Mouse (Mus musculus): ENCODE measurements around the gene Zfp809.
"Not testable (repeated sequence)": the region's sequence is repeated elsewhere in the genome, so short reads cannot be mapped to it uniquely, and the experiment has no call there.

Zfp809 gene

GRCm38 (mm10) chr9:22225581-22226388 lies at the start of gene Zfp809:
Gene Zfp809 (plus strand): TSS chr9:22225714.
- in situ Hi-C loops (cut with MboI; ENCODE audit: low pct_unique_long_range_greater_than_20kb in 1 of 2, low sequenced_read_pairs in 2 of 2, unreplicated experiment in 1 of 2) = no loop called here

DNA sequence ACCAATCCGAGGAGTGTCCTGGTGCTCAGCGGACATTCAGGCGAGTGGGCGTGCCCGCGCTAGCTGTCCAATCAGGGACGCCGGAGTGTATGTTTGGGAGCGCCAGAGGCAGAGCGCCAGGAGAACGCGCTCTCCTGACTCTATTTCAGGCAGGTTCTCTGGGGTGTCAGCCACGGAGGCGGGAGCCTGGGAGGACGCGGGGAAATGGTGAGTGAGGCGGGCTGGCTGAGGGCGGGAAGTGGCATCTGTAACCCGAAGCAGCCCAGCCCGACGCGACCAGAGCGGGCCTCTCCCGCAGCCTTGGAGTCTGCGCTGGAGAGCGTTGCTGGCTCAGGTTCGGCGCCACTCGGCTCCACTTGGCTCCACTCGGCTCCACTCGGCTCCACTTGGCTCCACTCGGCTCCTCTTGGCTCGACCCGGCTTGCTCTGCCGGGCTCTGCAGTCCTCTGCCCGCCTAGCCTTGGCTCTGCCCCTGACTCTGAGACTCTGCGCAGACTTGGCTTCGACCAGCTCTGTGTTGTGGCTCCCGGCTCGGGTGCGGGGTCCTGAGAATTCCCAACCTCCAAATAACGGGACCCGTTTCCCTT lies 37.4 kb upstream of the Zfp809 start, which contains the start of gene Zfp872:
TSS of gene Zfp872 (plus strand) at position 66 of the 587 bp plus-strand sequence.
- in situ Hi-C loops (cut with MboI; ENCODE audit: low pct_unique_long_range_greater_than_20kb in 1 of 2, low sequenced_read_pairs in 2 of 2, unreplicated experiment in 1 of 2) = no loop called here

- in situ Hi-C loops (cut with MboI; ENCODE audit: low pct_unique_long_range_greater_than_20kb in 1 of 2, low sequenced_read_pairs in 2 of 2, unreplicated experiment in 1 of 2) = no loop called here
Observed at GRCm38 (mm10) chr9:22196412-22196811, 29.1 kb upstream of the Zfp809 start.

DNA sequence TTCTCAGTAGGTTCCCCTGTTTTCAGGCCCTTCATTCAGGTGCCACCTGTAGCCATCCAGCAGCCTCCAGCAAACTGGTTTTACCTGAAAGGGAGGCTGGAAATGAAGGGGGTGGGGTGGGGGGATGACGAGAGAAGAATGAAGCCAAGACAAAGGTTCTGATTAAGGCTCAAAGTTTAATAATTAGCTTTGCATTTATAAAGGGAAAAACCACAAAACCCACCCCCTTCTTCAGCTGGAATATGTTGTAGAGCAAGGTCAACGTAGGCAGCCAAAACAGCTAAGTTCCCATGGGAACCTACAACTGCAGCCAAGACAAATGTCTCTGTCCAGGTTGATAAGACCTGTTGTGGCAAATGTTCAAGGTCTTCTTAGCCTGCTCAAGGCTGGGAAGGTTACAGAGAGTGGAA lies 11.7 kb upstream of the Zfp809 start:
- in situ Hi-C loops (cut with MboI; ENCODE audit: low pct_unique_long_range_greater_than_20kb in 1 of 2, low sequenced_read_pairs in 2 of 2, unreplicated experiment in 1 of 2) = no loop called here

GRCm38 (mm10) chr9:22214549-22214948 lies 11.0 kb upstream of the Zfp809 start:
- in situ Hi-C loops (cut with MboI; ENCODE audit: low pct_unique_long_range_greater_than_20kb in 1 of 2, low sequenced_read_pairs in 2 of 2, unreplicated experiment in 1 of 2) = no loop called here

DNA sequence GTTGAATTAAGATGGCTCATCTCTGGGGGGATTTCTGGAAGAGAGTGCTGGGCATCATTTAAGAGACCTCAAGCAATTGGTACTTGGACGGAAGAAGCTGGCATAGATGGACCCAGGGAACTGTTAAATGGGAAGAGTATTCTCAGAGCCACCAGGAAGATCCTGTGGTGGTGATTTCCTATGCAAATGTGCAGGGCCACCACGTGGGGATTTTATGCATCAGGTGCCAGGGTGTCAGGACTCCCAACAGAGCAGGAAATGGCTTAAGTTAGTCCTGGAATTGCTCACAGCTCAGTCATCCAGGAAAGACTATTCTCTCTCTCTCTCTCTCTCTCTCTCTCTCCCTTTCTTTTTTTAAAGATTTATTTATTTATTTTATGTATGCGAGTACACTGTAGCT lies 8.8 kb upstream of the Zfp809 start:
- in situ Hi-C loops (cut with MboI; ENCODE audit: low pct_unique_long_range_greater_than_20kb in 1 of 2, low sequenced_read_pairs in 2 of 2, unreplicated experiment in 1 of 2) = no loop called here

DNA sequence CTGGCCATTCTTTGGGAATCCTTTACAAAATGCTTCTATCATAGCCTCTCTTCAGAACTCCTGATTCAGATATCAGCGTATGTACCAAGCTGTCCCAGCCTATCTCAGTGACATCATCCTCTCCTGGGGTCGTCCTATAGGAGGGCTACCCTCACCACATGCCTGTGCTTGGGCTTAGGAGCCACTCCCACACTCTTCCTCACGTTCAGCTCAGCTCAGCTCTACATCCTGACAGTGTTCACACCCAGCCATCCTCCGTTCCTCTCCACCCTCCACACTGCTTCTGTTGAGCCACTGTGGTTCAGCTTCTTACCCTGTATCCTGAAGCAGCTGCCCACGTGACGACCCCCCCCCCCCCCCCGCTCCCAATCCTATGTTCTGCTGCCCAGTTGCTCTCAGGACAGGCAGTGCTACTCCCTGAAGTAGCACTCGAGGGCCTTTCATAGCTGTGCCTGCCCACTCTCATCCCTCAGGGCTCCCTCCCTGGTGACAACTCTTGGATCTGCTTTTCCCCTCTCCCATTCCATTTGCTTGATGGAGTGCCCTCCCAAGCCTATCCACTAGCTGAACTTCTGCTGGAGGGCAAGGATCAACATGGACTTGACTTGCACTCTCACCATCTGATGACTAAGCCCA lies 7.5 kb upstream of the Zfp809 start:
- in situ Hi-C loops (cut with MboI; ENCODE audit: low pct_unique_long_range_greater_than_20kb in 1 of 2, low sequenced_read_pairs in 2 of 2, unreplicated experiment in 1 of 2) = no loop called here

DNA sequence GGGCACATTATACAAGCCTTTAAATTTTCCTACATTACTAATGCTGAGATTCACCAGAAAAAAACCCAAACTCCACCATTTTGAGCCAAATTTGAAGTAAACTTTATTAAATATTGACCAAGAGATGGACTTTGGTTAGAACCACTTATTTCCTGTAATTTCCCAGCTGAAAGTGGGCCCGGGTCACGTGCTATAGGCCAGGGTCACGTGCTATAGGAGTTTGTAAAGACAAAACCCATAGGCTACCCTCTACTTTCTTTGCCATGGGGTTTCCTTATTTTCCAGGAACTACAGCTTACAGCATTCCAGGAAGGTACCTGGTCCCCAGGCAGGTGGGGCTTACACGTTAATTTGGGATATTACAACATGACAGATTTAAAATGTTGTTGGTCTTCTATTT lies 1.4 kb upstream of the Zfp809 start:
- in situ Hi-C loops (cut with MboI; ENCODE audit: low pct_unique_long_range_greater_than_20kb in 1 of 2, low sequenced_read_pairs in 2 of 2, unreplicated experiment in 1 of 2) = no loop called here

- in situ Hi-C loops (cut with MboI; ENCODE audit: low pct_unique_long_range_greater_than_20kb in 1 of 2, low sequenced_read_pairs in 2 of 2, unreplicated experiment in 1 of 2) = no loop called here
Observed at GRCm38 (mm10) chr9:22224536-22225503, 694 bp upstream of the Zfp809 start.

- in situ Hi-C loops (cut with MboI; ENCODE audit: low pct_unique_long_range_greater_than_20kb in 1 of 2, low sequenced_read_pairs in 2 of 2, unreplicated experiment in 1 of 2) = not testable (repeated sequence)
Observed at GRCm38 (mm10) chr9:22226389-22226673, 817 bp downstream of the Zfp809 start.

GRCm38 (mm10) chr9:22226846-22227245 lies 1.3 kb downstream of the Zfp809 start:
- in situ Hi-C loops (cut with MboI; ENCODE audit: low pct_unique_long_range_greater_than_20kb in 1 of 2, low sequenced_read_pairs in 2 of 2, unreplicated experiment in 1 of 2) = no loop called here

GRCm38 (mm10) chr9:22229386-22230026 lies 4.0 kb downstream of the Zfp809 start:
- in situ Hi-C loops (cut with MboI; ENCODE audit: low pct_unique_long_range_greater_than_20kb in 1 of 2, low sequenced_read_pairs in 2 of 2, unreplicated experiment in 1 of 2) = no loop called here

- in situ Hi-C loops (cut with MboI; ENCODE audit: low pct_unique_long_range_greater_than_20kb in 1 of 2, low sequenced_read_pairs in 2 of 2, unreplicated experiment in 1 of 2) = no loop called here
Observed at GRCm38 (mm10) chr9:22230061-22230460, 4.5 kb downstream of the Zfp809 start.

DNA sequence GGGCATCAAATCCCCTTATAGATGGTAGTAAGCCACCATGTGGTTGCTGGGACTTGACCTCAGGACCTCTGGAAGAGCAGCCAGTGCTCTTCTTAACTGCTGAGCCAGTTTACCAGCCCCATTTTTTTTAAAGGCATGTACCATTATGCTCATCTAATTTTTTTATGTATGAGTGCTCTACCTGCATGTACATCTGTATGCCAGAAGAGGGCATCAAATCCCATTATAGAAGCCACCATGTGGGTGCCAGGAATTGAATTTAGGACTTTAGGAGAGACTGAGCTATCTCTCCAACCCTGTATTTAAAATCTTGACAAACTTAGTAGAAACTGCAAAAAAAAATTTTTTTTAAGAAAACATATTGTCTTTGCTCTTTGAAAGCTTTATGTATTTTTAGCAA lies 5.0 kb downstream of the Zfp809 start:
- in situ Hi-C loops (cut with MboI; ENCODE audit: low pct_unique_long_range_greater_than_20kb in 1 of 2, low sequenced_read_pairs in 2 of 2, unreplicated experiment in 1 of 2) = no loop called here

DNA sequence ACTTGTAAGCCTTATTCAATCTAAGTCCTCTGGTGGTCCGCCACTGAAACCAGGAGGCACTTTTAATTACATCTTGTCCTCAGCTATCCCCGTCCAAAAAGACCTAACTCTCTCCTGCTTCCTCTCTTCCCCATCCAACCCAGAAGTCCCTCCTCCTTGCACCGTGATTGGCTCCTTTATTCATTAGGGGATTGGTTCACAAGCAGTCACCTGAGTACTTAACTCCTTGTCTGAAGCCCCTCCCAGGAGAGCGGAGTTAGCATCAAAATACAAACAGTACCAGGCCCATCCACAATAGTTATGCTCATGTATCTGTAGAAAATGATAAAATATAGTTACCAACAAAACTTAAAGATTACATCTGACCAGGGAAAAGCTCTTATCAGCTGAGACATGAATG lies 14.5 kb downstream of the Zfp809 start:
- in situ Hi-C loops (cut with MboI; ENCODE audit: low pct_unique_long_range_greater_than_20kb in 1 of 2, low sequenced_read_pairs in 2 of 2, unreplicated experiment in 1 of 2) = loop anchor here in 1 of 2 experiments (10.0 kb wide), 1 partner anchor 115 kb away; no protein-coding TSS in a partner anchor

DNA sequence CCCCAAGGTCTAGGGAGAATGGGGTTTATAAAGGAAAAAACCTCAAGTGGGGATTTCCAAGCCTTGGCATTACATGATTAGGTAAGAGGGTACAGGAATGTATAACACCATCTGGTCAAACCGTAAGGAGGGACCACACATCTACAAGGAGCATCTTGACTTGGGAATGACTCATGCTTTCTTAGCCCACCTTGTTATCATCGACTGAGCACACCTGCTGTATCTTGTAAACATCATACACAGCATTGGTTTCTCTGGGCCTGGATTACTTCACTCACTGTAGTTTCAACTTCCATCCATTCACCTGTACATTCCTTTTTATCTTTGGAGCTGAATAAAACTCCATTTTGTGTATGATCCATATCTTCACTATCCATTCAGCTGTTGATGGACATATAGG lies 18.7 kb downstream of the Zfp809 start:
- in situ Hi-C loops (cut with MboI; ENCODE audit: low pct_unique_long_range_greater_than_20kb in 1 of 2, low sequenced_read_pairs in 2 of 2, unreplicated experiment in 1 of 2) = loop anchor here in 1 of 2 experiments (10.0 kb wide), 1 partner anchor 111 kb away; no protein-coding TSS in a partner anchor

DNA sequence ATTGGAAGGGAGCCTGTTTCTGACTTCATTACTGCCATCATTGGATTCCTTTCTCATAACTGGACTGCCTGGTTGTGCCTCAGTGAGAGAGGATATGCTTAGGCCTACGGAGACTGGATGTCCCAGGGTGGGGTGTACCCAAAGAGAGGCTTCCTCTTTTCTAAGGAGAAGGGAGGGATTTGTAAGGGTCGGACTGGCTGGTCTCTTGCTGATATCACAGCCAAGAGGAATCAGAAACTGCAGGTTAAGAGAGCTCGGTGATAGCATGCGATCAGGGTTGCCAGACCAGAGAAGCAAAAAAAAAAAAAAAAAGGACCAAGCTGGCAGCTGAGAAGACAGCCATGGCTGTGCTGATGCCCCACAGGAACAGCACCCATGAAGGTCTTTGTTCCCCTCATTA lies 31.1 kb downstream of the Zfp809 start:
- in situ Hi-C loops (cut with MboI; ENCODE audit: low pct_unique_long_range_greater_than_20kb in 1 of 2, low sequenced_read_pairs in 2 of 2, unreplicated experiment in 1 of 2) = no loop called here

- in situ Hi-C loops (cut with MboI; ENCODE audit: low pct_unique_long_range_greater_than_20kb in 1 of 2, low sequenced_read_pairs in 2 of 2, unreplicated experiment in 1 of 2) = no loop called here
Observed at GRCm38 (mm10) chr9:22258784-22259183, 33.3 kb downstream of the Zfp809 start.
